Mouse (Mus musculus) adrenal gland, postnatal 25 days (tissue): ENCODE measurements around the gene Ulk1. TPM values are rescaled to one million over a fixed set of nuclear protein-coding genes. Genes with fewer than 3 reads are reported as not detected.
"Not testable (repeated sequence)": the region's sequence is repeated elsewhere in the genome, so short reads cannot be mapped to it uniquely, and the experiment has no call there.

ENCODE experiments used
- DNase-seq: peaks from one replicate; pipeline ENCODE4 v3.0.0; 2021; ENCODE audit warnings: mixed read lengths
- long read RNA-seq: library from polyadenylated mRNA; stranded (forward); transcript quantifications from one replicate; pipeline ENCODE4 v2.0.0, GENCODE M21; 2021
- total RNA-seq: library from RNA; stranded (reverse); gene quantifications from 2 replicates; pipeline ENCODE4 v1.2.3, GENCODE M21; 2021

Ulk1 gene
- 61.5 and 61.8 TPM in 2 replicates for total RNA-seq
- long read RNA-seq, partial matches to known transcripts, result 14 of 23 reads
- long read RNA-seq, other reads (novel, unspliced or antisense), result 9 of 23 reads

GRCm38 (mm10) chr5:110809667-110810325 is at the start of gene Ulk1:
Ulk1 (minus strand) TSS chr5:110810097.
- peak; percentile 100 for DNase-seq

- DNase-seq, result peak; percentile 29
These were observed 49.2 kb upstream of the Ulk1 start for GRCm38 (mm10) chr5:110859013-110859650.

- DNase-seq, result no peak
These were observed 47.2 kb upstream of the Ulk1 start for GRCm38 (mm10) chr5:110857091-110857490.

- no peak for DNase-seq
These were observed 43.1 kb upstream of the Ulk1 start for GRCm38 (mm10) chr5:110852990-110853389.

GRCm38 (mm10) chr5:110841046-110841862 is 31.4 kb upstream of the Ulk1 start:
- DNase-seq, result no peak

- DNase-seq, result peak; percentile 20
These were observed 30.6 kb upstream of the Ulk1 start for GRCm38 (mm10) chr5:110840465-110840864.

GRCm38 (mm10) chr5:110839678-110840365 is 29.9 kb upstream of the Ulk1 start, which contains the start of the genes Hscb and Chek2:
Hscb (minus strand) TSS chr5:110839777.
Chek2 (plus strand) TSS chr5:110839979.
- peak; percentile 93 for DNase-seq

- no peak for DNase-seq
These were observed 29.3 kb upstream of the Ulk1 start for GRCm38 (mm10) chr5:110839038-110839677.

GRCm38 (mm10) chr5:110838016-110838415 is 28.1 kb upstream of the Ulk1 start:
- DNase-seq, result not testable (repeated sequence)

- peak; percentile 49 for DNase-seq
These were observed 26.1 kb upstream of the Ulk1 start for GRCm38 (mm10) chr5:110835959-110836358.

- no peak for DNase-seq
These were observed 21.3 kb upstream of the Ulk1 start for GRCm38 (mm10) chr5:110831036-110831720.

- DNase-seq, result no peak
These were observed 17.7 kb upstream of the Ulk1 start for GRCm38 (mm10) chr5:110827576-110827975.

GRCm38 (mm10) chr5:110826781-110827495 is 17.0 kb upstream of the Ulk1 start:
- no peak for DNase-seq

- no peak for DNase-seq
These were observed 14.5 kb upstream of the Ulk1 start for GRCm38 (mm10) chr5:110824421-110824820.

- no peak for DNase-seq
These were observed 853 bp downstream of the Ulk1 start for GRCm38 (mm10) chr5:110808821-110809666.

- DNase-seq, result peak; percentile 85
These were observed 1.8 kb downstream of the Ulk1 start for GRCm38 (mm10) chr5:110808061-110808631.

- DNase-seq, result no peak
These were observed 2.4 kb downstream of the Ulk1 start for GRCm38 (mm10) chr5:110807453-110807852.

GRCm38 (mm10) chr5:110806676-110807075 is 3.2 kb downstream of the Ulk1 start:
- DNase-seq, result no peak

- no peak for DNase-seq
These were observed 3.7 kb downstream of the Ulk1 start for GRCm38 (mm10) chr5:110806154-110806553.
